Mouse (Mus musculus) liver, postnatal 0 days (tissue): ENCODE data around the gene Pex11b.

ENCODE experiments used
- CTCF ChIP-seq: sonication (generic); IDR thresholded peaks from 2 replicates; pipeline ENCODE4 v1.5.1; 2016; ENCODE audit warnings: antibody characterized with exemption, low read depth
- EP300 ChIP-seq: IDR thresholded peaks from 2 replicates; pipeline ENCODE4 v1.6.1; 2016; ENCODE audit warnings: antibody characterized with exemption, low read depth, mild to moderate bottlenecking

- TF ChIP-seq CTCF (no peak), EP300 (no peak)
These were observed 40.3 kb upstream of the Pex11b start for GRCm38 (mm10) chr3:96594851-96595250.
